Mouse (Mus musculus): ENCODE results near the gene Atp10a. TPM values are rescaled to one million over a fixed set of nuclear protein-coding genes. Genes with fewer than 3 reads are reported as not detected.

The Atp10a gene
- total RNA-seq, 1 experiment from 2014 or later = 5.7 TPM

DNA sequence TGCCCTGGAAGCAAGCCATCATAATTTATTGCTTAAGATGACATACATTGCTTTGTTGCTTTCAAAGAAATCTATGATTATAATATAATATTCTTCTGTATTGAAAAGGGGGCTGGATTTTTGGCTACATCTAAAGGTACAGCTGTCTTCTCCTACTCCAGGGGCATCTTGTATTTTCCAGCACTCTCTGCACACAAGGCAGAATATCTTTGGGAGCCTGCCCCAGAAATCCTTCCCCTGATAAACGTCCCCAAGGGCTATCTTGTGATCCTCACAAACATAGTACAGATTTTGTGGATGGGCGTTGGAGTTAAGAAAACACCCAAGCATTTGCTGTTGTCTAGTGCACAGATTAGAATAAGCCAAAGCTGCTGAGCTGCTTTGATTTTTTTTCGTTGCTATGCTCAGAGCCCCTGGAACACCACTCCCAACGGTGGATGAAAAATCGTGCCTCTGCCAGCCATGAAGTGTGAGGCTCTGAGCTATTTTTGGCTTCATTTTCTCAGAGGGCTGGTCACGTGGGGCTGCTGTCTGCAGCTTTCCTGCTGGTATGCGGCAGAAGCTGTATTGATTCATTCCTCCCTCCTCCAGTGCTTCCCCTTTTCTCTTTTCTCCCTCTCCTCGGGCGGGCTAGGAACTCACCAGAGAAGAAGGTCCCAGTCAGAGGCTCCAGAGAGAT, 187.9 kb downstream of the Atp10a start:
- ATAC-seq (replicated peaks; ENCODE audit: insufficient number of reproducible peaks, low FRiP score, low TSS enrichment, poor library complexity, severe bottlenecking) = peak; percentile 68; the same call in 1 of the 2 replicates

DNA sequence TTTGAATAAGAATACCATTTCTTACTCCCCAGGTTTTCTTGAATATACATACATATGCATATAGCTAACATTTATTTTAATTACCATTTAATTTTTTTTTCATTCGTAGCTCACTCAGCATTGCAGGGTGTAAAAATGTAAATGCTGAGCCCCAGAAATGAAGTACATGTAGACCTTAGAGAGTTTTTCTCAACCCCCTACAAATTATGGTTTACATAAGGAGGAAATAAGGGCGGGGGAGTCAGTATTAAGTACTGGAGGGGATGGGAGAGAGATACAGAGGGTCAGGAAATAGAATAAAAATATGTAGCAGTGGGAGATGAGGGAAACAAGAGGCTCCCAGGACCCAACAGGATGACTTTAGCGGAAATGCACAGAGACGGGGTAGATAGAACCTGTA, 188.5 kb downstream of the Atp10a start:
- ATAC-seq (replicated peaks; ENCODE audit: insufficient number of reproducible peaks, low FRiP score, low TSS enrichment, poor library complexity, severe bottlenecking) = no peak

DNA sequence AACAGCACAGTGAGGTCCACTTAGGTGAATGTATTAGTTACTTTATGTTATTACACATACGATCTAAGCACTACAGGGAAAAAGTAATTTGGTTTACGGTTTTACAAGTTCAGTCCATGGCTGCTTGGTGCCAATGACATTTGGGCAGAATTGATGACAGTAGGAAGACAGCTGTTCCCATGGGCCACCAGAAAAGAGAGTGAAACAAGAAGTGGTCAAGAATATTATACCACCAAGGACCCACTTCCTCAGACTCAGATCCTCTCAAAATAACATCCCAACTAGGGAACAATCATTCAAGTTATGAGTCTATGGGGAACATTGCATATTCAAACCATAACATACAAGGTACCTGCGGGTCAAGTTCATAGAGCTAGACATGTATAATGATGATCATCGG, 203.0 kb downstream of the Atp10a start:
- ATAC-seq (replicated peaks; ENCODE audit: insufficient number of reproducible peaks, low FRiP score, low TSS enrichment, poor library complexity, severe bottlenecking) = peak; percentile 75

DNA sequence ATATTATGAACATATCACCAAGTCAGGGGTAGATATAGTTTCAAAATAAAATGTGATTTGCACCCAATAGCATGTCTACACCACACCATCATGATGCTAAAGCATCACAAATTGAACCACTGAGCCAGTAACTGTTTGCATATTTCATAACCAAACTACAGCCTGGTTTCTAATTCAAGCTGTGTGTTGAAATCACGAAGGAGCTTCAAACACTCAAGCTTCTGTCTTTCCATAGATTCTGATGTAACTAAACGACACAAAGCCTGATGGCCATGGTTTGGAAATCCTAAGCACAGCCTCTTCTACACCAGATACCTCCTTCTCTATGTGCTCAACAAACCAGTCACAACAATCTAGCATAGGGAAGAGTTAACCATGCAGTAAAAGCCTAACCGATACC, 207.2 kb downstream of the Atp10a start:
- ATAC-seq (replicated peaks; ENCODE audit: insufficient number of reproducible peaks, low FRiP score, low TSS enrichment, poor library complexity, severe bottlenecking) = no peak

DNA sequence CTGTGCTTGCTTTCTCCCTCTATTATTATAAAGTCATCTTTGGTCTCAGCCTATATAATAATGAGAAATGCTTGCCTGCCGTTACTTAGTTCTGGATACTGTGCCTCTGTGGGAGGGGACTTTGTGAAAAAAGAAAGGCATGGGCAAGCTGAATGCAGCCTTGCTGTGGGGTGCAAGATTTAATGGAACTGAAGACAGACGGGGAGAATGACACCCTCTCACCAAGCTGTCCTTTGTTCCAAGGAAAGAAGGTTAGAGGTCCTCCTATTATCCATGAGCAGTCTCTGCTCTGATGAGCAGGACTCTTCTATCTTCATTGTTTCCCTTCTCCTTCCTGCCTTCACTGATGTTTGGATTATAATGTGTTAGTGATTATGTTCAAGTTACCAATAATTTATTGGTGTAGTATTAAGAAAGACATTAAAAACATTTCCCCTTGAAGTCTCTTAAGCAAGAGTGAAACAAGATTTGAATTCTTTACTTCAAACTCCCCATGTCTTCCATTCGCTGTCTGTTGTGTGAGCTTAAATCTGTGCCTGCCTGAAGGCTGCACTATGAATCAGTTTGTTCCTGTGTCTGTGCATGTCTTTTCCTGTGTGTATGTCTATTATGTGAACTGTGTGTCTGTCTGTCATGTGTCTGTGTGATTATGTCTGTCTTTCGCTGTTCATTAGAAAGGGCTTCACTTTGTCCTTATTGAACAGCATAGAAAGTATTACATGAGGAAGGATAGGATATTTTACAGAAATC, 211.1 kb downstream of the Atp10a start:
- no peak for ATAC-seq (replicated peaks; ENCODE audit: insufficient number of reproducible peaks, low FRiP score, low TSS enrichment, poor library complexity, severe bottlenecking)

DNA sequence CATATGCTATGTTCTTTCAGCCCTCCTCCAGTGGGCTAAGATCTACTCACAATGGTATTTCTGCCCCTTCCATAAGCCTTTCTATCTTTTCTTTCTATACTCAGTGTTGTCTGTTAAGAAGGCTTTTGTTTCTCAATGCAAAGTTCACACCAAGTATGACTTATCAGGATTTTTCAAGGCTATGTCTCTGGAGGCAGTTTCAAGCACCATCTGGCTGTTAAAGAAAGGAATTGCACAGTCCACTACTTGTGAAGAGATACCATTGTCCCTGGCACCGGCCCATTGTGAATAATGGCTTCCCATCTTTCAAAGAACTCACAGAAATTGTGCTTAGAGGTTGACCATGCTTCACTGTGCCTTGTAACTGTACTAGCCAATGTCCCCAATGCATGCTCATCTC, 214.7 kb downstream of the Atp10a start:
- ATAC-seq (replicated peaks; ENCODE audit: insufficient number of reproducible peaks, low FRiP score, low TSS enrichment, poor library complexity, severe bottlenecking) = no peak

DNA sequence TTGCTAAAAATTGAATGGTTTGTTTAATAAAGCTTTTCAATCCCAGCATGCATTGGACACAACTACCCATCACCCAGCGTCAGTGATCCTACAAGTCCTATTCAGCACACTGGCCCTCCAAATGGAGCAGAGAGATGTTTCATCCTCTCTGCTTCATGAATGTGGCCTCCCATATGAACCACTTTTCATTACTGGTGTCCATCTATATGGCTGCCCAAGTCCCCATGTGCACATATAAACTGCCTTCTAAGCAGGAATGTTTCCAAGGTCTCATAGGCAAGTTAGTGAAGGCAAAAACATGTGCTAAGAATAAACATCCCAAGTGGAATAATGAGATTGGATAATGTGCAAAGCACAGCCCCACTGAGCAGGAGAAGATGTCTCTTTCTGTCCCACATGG, 217.7 kb downstream of the Atp10a start:
- no peak for ATAC-seq (replicated peaks; ENCODE audit: insufficient number of reproducible peaks, low FRiP score, low TSS enrichment, poor library complexity, severe bottlenecking)

Data from monocyte, adult 5-6 weeks (primary cell).